19 mouse cellular contexts compared by ENCODE assay signal in the genomic region with DNA sequence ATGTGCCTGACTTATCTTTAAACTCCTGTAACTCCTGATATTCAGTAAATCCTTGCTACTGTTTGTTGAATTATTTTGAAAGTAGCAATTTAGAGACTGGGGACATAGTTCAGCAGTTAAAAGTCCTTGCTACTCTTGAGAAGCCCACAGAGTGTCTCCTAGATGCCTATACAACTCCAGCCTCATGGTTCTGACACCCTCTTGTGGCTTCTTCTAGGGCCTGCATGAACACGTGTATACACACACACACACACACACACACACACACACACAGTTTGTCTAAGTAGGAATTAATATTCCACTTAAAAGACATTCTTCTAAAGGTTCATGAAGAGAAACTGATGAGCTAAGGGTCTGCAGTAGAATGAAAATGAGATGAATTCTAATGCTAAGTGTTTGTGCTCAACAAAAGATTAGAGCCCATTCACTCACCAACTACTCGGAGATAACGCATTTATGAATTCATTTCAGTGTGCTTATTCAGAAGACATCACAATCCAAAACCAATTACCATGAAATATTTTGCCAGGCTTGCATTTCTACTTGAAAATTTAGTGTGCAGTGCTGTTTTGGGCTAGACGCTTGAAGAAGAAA.
"Had no signal": no experiment of that assay in that cellular context is flagged by ENCODE, and none has a peak within 500 bp of the region (broad histone marks: within the 10 kb centered on the region; RNA-seq: fewer than 3 reads in every experiment).

No protein-coding gene starts in this region.

- H3K9me3 ChIP-seq: limb, embryonic 10.5 days; limb, embryonic 13.5 days; liver, embryonic 12.5 days; liver, embryonic 15.5 days; midbrain, embryonic 12.5 days; midbrain, embryonic 15.5 days; neural tube, embryonic 12.5 days; neural tube, embryonic 15.5 days had no signal

- H3K27me3 ChIP-seq: limb, embryonic 13.5 days; liver, embryonic 12.5 days; liver, embryonic 15.5 days; midbrain, embryonic 12.5 days; midbrain, embryonic 15.5 days; neural tube, embryonic 12.5 days; neural tube, embryonic 15.5 days had no signal

- ATAC-seq: liver, embryonic 12.5 days; midbrain, embryonic 15.5 days had no signal

- H3K4me1 ChIP-seq: liver, embryonic 12.5 days; liver, embryonic 15.5 days; midbrain, embryonic 12.5 days; midbrain, embryonic 15.5 days; neural tube, embryonic 12.5 days had no signal

- H3K36me3 ChIP-seq: limb, embryonic 10.5 days; limb, embryonic 13.5 days; liver, embryonic 12.5 days; liver, embryonic 15.5 days; midbrain, embryonic 12.5 days; midbrain, embryonic 15.5 days; neural tube, embryonic 12.5 days; neural tube, embryonic 15.5 days had no signal

- H3K9ac ChIP-seq: limb, embryonic 13.5 days; liver, embryonic 12.5 days; liver, embryonic 15.5 days; midbrain, embryonic 12.5 days; midbrain, embryonic 15.5 days; neural tube, embryonic 12.5 days; neural tube, embryonic 15.5 days had no signal

- H3K27ac ChIP-seq: limb, embryonic 10.5 days; limb, embryonic 13.5 days; liver, embryonic 12.5 days; liver, embryonic 15.5 days; macrophage; midbrain, embryonic 12.5 days; midbrain, embryonic 15.5 days; neural tube, embryonic 12.5 days; neural tube, embryonic 15.5 days had no signal

- DNase-seq: kidney, adult 8-10 months; kidney, postnatal 14 days; kidney, postnatal 4 days; liver; lung, adult 18-20 months; lung, postnatal 14 days; right cerebral cortex, adult 18-20 months; right cerebral cortex, postnatal 14 days; right cerebral cortex, postnatal 4 days; thymus, postnatal 25 days had no signal

- H3K4me2 ChIP-seq: limb, embryonic 13.5 days; liver, embryonic 12.5 days; liver, embryonic 15.5 days; midbrain, embryonic 12.5 days; midbrain, embryonic 15.5 days; neural tube, embryonic 12.5 days; neural tube, embryonic 15.5 days had no signal

- H3K4me3 ChIP-seq: limb, embryonic 10.5 days; limb, embryonic 13.5 days; liver, embryonic 12.5 days; liver, embryonic 15.5 days; midbrain, embryonic 12.5 days; midbrain, embryonic 15.5 days; neural tube, embryonic 12.5 days; neural tube, embryonic 15.5 days had no signal
